Mouse (Mus musculus) large intestine, adult 2 months (tissue): Measurements from ENCODE around the gene Dclre1c. TPM values are rescaled to one million over a fixed set of nuclear protein-coding genes. Genes with fewer than 3 reads are reported as not detected.
"Not testable (repeated sequence)": the region's sequence is repeated elsewhere in the genome, so short reads cannot be mapped to it uniquely, and the experiment has no call there.

ENCODE experiments used
- DNase-seq: peaks from one replicate; pipeline ENCODE4 v3.0.0-alpha.2; 2012; ENCODE audit warnings: low read depth, low spot score
- WGBS: fragments of 180-500 bp; shearing (Covaris S2); methylation state at CpG from one replicate; pipeline ENCODE4 v1.1.7; 2018; 5-methylcytosine and 5-hydroxymethylcytosine counted together
- polyA plus RNA-seq: library from polyadenylated mRNA; depleted of rRNA; stranded (reverse); fragments of >200 nt; gene quantifications from 2 replicates; pipeline ENCODE4 v1.2.3, GENCODE M21; 2012; rRNA removed

The Dclre1c gene
- 2.6 and 4.9 TPM in 2 replicates for polyA plus RNA-seq

DNA sequence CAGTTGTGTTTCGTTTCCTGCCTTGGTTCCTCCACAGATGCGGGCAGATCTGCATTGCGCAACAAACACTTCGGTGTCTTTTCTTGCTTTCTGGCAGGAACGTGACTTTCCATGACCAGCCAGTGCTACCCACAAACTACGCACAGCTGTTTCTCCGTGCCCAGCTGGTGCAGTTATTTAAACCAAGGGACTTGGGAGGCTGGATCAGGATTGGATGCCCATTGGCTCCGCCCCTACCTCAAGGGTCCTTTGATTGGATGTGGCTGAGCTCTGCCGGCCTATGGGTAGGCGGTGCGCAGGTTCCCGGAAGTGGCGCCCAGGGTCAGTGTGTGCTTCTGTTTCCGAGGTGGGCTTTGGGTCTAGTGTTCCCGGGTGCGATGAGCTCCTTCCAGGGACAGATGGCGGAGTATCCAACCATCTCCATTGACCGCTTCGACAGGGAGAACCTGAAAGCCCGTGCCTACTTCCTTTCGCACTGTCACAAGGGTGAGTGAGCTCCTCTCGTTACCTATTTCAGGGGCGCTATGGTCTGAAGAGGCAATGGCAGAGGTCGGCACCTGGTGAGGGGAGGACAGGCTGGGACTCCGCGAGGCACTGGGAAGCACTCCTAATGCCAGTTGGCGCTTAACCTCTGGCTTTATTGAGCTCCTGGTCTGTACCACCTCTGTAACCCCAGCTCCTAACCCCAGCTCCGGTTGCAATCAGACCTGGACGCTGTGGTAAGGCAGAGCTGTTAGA lies at the start of gene Dclre1c:
Dclre1c (plus strand) TSS at position 291 of the 738 bp plus-strand sequence.
- peak; percentile 89 for DNase-seq
- under 1% methylated on average over 29 of the region's 29 CpGs for WGBS

DNA sequence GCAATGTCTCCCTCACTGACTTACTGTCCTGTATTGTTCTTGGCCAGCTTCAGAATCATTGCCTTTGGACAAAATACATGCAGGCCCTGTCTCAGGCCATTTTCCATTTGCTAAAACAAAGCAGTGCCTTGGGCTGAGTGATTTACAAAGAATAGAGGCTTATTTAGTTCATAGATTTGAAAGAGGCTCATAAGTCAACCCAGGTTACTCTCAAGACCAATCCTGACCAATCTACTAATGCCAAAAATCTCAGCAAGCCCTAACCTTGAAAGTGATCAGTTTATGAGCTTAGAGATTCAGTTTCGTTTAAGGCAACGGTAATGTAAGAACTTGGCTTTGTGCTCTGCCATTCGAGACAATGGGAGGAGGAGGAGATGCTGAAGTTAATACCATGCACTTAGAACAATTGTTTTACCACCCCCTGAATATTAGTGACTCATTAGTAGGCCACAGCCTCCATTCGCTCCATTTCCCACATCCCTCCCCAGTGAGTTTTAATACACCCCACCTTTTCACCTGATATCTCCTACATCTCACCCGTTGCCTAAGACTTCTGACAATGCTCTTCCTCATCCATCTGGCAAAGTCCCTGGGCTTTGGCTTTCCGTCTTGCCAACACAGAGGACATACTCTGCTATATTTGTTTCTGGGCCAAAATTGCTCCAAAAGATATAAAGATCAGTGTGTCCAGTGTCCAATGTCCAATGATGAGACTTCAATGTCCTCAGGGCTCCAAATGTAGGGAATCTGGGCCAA lies 36.6 kb upstream of the Dclre1c start:
- WGBS, result 64% methylated on average over 6 of the region's 6 CpGs
- DNase-seq, result no peak

DNA sequence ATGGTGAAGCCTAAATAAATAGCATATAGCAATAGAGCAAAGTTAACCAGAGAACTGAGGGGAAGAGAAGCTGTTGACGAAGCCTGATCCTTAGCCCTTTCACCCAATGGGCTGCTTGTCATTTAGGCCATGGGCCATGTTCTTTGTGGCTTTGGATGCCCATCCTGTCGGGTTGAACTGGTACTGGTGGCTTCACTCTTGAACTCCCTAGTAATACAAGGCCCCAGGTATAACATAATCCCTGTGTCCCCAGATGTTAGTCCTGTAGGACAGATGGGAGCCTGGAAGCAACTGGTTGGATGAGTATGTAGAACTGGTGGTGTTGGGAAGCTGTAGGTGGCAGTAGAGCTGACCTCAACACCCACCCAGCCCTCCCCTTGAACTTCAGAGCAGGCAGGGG lies 32.0 kb upstream of the Dclre1c start:
- DNase-seq, result no peak
- 71% methylated on average over 2 of the region's 2 CpGs for WGBS

DNA sequence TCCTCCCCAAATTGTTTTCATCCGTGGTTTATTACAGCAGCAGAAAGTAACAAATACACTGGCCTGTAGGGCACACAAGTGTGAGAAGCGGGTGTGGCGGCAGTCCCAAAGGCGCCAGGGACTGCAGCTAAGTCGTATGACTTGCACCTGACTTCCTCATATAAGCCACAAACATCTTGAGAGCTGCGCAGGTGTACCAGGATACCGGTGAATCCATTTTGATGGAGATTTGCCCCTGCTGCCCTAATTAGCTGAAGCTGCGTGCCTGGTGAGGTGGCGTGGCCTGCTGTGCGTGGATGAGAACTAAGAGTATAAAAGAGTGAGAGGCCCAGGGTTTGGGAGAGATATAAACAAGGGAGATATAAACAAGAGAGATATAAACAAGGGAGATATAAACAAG lies 26.8 kb upstream of the Dclre1c start, which contains the start of gene Olah:
Olah (minus strand) TSS at position 101 of the 400 bp plus-strand sequence.
- WGBS, result 50% methylated on average over 10 of the region's 10 CpGs
- DNase-seq, result not testable (repeated sequence)

DNA sequence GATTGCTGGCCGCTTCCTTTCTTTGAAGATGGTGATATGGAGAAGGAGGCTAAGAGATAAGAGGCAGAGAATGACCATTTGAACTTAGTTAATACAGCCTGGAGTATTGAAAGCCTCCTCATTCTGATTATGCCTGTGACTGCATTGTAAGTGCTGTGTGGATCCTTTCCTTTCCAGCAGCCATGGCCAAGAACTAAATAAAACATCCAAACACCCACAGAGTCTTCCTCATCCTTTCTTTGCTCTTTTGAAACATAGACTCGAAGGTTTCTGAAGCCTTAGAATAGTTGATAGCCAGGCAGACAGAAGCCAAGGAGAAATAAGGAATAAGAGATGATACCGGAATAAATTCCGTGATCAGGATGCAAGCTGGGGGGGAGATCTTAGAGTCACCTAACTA lies 17.9 kb upstream of the Dclre1c start:
- DNase-seq, result no peak
- 88% methylated on average over 4 of the region's 4 CpGs for WGBS

DNA sequence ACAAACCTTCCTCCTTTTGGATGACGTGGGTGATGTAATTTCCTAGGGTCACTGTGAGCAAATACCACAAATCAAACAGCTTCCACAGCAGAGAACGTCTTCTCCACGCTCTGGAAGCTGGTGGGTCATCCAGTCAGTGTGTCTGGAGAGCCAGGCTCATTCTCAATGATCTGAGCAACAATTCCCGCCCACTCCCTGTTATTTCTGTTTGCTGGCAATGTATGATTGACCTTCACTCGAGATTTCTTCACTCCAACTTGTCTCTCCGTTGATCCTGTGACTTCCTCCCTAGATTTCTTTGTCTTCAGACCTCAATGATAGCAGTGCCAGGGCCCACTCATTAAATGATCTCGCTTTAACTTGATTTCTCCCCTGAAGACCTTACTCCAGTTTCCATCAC lies 16.2 kb upstream of the Dclre1c start:
- DNase-seq, result no peak
- 47% methylated on average over 7 of the region's 7 CpGs for WGBS

DNA sequence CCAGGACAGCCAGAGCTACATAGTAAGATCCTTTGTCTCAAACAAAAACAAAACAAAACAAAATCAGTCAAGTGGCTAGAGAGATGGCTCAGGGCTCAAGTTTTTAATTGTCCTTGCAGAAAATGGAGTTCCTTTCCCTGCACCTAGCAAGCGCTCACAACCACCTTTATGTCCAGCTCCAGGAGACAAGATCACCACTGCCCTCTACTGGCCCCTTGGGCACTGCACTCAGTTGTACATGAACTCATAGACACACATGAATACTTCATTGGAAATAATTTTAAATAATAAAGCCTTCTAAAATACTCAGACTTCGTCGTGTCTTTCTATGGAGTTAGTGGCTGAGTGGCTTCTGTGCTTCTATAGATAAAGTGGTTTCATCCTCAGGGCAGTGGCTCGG lies 9.7 kb upstream of the Dclre1c start:
- DNase-seq, result no peak
- 40% methylated on average over 4 of the region's 4 CpGs for WGBS

DNA sequence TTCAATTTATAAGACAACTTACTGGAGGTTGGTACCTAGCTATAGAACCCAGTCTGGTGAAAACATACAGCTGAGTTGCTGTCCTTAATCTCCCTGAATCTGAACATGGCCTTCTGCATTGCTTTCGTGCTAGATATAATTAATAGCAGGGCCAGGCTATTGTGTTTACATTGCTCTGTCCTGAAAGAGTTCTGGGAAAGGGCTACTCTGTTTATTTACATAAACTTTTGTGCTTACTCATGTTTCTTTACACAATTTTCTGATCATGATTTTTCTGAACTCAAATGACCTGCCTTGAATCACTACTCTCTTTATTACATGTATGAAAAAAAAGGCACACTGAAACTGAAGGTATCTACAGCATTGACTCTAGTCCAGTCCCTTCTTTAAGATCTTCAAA lies 8.3 kb upstream of the Dclre1c start:
- DNase-seq, result no peak
- WGBS, result 25% methylated on average over 1 of the region's 1 CpGs

DNA sequence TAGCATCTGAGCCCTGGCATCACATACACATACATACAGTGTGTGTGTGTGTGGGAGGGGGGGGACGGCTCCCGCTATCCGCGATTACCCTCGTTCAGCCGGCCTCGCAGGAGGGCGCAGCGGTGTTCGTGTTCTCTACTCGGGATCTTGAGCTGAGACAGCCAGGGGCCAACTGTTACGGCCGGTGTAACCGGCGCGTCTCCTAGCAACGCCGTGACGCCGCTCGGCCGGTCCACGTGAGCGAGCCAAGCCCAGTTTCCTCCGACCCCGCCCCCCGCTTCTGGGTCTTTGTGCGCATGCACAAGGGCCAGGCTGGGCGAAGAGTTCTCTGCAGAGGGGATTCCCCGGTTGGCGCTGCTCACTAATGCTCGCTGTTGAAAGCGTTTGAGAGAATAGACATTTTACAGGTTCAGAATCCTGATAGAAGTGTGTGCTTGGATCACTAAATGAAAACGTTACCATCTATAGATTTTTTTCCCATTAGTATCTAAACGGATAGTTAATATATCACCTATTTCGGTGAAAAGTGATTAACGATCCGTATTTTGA lies 5.0 kb upstream of the Dclre1c start:
- WGBS, result under 1% methylated on average over 38 of the region's 38 CpGs
- DNase-seq, result peak; percentile 78

DNA sequence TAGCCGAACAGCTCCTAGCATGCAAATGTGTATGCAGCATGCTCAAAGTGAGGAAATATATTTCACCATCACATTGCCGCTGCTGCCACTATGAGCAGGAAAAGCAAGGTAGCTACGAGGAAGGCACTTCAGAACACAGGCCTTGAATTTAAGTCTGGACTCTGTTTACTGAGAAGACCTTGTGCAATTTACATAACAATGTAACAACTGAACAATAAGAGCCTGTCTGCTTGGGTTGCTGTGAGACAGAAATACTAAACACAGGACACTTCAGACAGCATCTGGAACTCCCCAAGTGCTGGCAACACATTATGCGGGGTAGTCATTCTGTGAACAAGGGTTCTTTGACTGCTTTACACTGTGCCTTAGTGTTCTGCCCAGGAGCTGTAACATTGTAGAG lies 3.8 kb upstream of the Dclre1c start:
- 74% methylated on average over 4 of the region's 4 CpGs for WGBS
- no peak for DNase-seq

DNA sequence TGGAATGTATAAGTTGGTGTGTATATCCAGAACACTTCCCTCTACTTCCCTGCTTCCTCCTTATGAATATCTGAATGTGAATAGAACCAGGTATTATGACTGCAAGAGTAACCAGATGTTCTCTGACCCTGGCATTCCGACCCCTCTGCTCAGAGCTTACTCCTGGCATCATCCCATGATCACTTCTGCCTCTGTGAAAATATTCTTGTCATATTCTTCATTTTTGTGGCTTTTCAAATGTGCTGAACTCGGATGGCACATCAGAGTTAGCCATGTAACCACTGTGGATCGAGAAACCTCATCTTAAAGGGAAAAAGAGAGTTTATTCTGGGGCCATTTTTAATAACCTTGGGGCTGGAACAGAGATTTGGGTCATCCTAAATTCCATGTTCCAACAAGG lies 1.4 kb upstream of the Dclre1c start, which contains the start of gene Meig1:
Meig1 (minus strand) TSS at position 101 of the 400 bp plus-strand sequence.
- WGBS, result 71% methylated on average over 3 of the region's 3 CpGs
- no peak for DNase-seq

DNA sequence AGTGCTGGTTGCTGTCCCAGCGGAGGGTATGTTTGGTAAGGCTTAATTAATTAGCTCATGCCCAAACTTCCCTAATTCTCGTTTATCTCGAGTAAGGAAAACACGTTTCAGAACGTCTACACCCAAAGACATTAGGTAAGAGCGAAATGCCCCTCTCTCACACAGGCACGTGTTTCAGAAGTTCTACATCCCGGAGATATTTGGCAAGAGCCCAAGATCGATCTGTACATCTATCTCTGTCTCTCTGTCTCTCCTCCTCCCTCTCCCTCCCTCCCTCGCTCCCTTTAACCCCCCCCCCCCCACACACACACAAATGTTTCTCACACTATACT lies 614 bp downstream of the Dclre1c start:
- no peak for DNase-seq
- 1% methylated on average over 10 of the region's 10 CpGs for WGBS

DNA sequence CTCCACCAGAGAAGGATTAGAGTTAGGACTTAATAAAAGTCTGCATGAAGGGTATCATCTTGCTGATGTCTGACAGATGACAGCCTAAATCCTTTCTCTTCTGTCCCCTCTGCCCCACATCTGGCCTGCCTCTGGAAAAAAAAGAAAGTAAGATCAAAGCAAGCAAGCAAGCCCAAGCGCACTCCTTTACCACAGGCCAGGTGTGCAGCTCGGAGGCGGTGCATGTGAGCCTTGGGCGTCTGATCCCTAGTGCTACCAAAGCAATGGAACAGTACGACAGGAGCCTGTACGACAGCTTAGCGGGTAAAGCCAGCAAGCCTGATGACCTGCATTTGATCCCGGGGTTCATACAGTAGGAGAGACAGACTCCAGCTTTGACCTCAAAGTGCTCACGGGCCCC lies 7.0 kb downstream of the Dclre1c start:
- WGBS, result 85% methylated on average over 9 of the region's 9 CpGs
- DNase-seq, result no peak

DNA sequence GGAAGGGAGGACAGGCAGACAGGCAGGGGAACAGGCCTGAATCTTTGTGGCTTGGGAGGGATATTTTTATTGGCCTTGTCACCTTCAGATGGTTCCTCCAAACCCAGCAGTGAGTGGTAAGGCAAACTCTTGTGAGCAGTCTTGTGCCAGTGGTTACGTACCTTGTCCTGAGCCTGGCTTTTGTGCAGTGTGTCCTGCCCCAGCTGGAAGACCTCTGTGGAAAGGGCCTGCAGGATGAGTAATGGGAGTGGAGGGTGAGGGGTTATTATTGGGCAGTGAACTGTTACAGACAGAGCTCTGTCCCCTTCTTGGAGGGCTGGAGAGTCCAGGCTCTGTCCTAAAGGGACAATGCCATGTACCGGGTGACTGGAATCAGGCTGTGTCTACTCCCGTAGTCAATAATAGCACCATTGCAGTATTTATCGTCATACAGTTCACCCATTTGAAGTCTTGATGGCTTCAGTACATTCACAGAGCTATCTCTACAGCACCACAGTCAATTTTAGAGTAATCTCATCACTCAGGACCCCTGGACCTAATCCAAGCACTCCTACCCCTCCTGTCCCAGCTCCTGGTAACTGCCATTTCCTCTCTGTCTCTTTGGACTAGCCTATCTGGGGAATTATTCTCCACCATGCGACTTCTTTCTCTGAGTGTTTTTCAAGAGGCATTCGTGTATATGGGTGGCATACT lies 11.6 kb downstream of the Dclre1c start:
- no peak for DNase-seq
- 88% methylated on average over 6 of the region's 6 CpGs for WGBS

DNA sequence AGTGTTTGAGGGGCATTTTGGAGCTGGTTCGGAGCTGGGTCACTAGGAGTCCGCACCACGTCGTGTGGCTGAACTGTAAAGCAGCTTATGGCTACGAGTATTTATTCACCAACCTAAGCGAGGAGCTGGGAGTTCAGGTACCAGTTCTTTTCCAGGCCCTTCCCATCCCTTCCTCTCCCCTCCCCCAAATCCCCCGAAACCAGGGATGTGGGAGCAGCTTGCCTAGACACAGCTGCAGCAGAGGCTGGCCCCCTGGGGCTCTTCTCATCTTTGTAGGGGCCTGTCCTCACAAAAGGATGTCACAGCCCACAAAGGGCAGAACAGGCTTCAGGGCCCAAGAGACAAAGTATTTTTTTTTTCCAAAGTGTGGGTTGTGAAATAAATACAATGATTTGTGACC lies 14.0 kb downstream of the Dclre1c start:
- 80% methylated on average over 7 of the region's 7 CpGs for WGBS

DNA sequence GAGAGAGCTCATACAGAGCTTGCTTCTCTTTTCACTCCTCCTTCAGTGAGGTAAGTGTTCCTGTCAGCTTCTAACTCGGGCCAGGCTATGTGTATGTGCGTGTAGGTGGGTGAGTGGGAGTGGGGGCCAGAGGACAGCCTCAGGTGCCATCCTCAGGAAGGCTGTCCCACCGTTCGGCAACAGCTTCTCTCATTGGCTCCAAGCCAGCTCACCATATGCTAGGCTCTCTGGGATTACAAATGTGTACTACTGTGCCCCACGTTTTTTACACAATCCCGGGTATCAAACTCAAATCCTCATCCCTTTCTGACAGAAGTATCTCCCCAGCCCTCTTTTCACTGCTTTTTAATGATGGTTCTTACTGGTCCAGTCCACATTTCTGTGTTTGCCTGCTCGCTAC lies 20.3 kb downstream of the Dclre1c start:
- WGBS, result 76% methylated on average over 7 of the region's 7 CpGs
- no peak for DNase-seq

More for the DNA sequence above, 14.0 kb downstream of the Dclre1c start:
- no peak for DNase-seq

DNA sequence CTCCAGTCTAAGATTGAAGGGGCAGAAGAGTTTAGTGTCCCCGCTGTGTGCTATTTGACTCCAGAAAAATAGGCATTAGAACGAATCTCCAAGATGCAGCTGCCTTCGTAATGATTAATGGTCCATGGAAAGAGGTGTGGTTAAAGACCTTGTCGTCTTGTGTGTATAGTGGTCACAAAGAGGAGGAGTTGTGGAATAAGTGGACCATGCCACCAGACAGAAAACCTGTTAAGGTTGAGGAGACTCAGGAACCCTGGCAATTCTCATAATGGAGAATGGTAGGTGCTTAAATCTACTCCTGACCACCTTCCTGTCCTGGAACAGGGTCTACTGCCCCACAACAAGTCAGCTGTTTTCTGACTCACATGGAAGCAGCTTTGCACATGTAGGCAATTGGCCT lies 22.1 kb downstream of the Dclre1c start:
- no peak for DNase-seq
- WGBS, result 82% methylated on average over 4 of the region's 4 CpGs

DNA sequence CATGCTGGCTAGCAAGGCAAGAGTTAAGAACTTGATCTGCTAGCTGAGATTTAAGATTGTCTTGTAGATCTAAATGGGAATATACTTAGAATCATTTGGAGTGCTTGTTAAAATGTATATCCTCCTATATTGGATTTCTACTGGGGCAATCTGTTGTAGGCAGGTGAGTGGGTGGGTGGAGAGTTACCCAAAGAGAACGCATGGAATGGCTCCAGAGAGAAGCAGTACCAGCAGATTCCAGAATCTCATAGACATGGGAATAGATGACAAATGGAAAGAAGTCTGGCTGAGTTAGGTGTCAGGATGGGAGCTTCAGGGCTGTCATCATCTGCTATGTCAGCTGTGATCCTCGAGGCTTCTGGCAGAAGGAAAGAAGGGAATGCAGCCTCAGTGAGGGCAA lies 25.5 kb downstream of the Dclre1c start:
- no peak for DNase-seq
- WGBS, result 75% methylated on average over 2 of the region's 2 CpGs

DNA sequence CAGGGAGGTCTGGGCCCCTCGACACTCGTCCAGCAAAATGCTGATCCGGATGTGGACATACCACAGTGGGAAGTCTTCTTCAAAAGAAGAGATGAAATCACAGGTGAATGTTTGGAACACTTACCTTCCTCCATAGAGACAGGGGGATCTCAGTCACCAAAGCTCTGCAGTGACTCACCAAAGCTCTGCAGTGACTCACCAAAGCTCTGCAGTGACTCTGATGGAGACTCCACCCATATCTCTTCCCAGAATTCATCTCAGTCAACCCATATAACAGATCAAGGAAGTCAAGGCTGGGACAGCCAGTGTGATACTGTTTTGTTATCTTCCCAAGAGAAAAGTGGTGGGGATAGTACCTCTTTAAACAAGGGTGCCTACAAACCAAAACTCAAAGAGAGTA lies 29.2 kb downstream of the Dclre1c start:
- no peak for DNase-seq
- whole genome bisulfite sequencing, result 92% methylated on average over 3 of the region's 3 CpGs

DNA sequence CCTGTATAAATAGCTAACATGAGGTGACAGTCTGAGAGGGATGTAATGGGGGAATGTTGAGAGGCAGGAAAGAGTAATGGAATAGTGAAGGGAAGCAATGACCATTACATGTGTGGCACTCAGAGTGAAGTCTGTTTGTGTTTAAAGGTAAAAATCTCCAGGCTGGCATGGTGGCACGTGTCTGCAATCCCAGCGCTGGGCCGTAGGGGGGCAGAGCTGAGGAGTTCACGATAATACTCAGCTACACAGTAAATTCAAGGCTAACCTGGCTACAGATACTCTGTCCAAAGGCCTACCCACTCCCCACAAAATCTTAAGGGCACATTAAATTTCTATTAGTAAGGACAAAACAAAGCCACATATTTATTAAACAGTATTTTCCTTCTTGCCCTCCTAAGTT lies 32.7 kb downstream of the Dclre1c start:
- WGBS, result 87% methylated on average over 4 of the region's 4 CpGs

More for the DNA sequence above, 32.7 kb downstream of the Dclre1c start:
- DNase-seq, result no peak
